Mouse (Mus musculus): Measurements from ENCODE around the gene Pole.

Gene Pole

DNA sequence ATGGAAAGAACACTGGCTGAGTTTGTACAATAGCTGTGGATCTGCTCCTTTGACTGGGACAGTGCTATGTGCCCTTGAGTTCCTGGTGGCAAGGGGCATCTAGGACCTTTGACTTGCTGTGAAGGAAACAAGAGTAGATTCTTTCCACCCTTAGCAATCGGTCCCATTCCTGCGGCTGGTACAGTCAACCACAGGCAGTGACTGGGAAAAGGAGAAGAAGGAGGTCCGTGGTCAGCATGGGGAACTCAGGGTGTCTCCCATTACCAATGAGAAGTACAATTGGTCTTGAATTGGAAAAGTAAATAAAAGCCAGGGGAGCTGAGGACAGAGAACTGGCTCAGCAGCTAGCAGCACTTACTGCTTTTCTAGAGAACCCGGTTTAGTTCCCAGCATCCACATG, 59.4 kb downstream of the Pole start:
- DNase-seq = no peak

DNA sequence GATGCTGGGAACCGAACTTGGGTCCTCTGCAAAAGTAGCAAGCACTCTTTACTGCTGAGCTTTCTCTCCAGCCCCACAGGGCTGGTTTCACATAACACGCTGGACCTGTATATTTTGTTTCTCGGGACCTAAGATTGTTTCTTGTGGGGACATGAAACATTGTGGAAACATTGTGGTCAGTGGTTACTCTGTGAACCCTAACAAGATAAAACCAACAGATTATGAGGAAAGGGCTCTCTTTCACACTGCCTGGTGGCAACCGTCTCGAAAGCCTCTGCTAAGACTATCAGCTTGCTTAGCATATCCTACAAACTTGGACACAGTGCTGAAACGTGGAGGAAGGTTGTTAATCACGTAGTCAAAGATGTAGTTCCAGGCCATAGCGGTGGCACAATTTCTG, 60.9 kb downstream of the Pole start:
- no peak for DNase-seq

DNA sequence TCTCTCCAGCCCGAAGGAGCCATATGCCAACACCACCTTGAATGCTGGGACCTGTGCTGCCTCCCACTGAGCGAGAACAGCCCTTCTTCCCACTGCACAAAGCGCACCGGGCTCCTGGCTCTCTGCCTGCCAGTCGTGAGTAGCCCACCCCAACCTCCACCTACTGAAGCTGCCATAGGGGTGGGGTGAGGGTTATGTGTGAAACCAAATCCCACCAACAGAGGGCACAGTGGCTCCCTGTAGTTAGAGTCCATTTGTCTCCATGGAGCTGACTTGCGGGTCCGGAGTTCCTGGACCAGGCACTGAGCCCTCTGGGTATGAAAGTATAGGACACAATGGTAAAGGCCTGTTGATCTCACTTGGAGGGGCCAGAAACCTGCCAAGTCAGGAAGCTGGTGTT, 68.6 kb downstream of the Pole start:
- peak; percentile 66 for DNase-seq

DNA sequence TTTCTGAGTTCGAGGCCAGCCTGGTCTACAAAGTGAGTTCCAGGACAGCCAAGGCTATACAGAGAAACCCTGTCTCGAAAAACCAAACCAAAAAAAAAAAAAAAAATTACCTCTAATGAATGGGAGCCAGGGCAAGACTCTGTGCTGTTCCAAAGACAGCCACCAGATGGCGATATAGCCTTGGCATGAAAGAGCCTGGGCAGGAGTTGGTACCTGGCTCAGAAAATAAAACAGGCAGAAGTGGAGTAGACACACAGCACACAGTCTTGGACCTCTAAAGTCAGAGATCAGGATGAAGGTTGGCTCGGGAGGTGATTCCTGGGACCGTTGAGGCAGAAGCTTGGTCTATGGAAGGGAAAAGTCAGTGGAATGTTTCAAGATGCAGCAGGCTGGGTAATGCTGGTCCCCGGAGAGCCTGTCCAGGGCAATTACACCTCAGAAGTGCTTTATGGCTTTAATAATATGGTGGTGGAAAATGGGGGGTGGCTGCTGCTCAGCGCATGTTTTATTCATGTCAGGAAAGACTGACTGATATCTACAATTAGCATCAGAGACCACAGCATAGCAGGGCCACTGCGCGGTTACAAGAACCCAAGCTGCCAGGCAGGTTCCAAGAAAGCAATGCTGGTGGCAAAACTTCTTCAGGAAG, 71.5 kb downstream of the Pole start:
- DNase-seq = peak; percentile 91

DNA sequence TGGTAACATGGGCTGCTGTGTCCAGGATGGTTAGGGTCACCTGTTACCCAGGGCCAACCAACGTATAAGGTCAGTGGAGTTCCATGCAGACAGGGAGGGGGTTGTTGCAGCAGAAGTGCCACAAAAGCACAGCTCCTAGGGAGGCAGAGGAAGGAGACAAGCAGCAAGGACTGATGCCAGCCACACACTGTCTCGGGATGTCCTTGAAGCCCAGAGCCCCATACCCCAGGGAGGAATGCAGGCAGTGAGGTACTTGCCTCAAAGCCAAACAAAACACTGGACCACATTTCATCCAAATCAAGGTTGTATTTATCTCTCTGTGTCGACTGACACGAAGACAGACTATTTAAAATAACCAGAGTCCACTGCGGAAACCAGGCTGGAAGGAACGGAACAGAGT, 75.4 kb downstream of the Pole start:
- DNase-seq = no peak

DNA sequence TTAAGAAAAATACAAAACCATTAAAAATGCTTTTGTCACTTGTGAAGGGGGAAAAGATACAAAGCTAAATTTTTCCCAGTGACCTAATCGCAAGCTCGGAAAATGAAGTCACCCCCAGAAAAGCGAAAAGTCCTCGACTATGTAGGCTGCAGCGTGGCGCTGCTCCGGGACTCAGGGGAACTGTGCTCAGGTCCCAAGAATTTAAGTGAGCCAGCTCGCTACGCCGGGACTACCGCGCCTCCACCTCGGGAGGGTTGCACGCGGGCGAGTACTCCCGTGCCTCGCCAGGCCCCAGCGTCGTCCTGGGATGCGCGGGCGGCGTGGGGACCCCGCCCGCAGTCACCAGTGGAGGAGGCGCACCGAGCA, 76.7 kb downstream of the Pole start:
- no peak for DNase-seq

DNA sequence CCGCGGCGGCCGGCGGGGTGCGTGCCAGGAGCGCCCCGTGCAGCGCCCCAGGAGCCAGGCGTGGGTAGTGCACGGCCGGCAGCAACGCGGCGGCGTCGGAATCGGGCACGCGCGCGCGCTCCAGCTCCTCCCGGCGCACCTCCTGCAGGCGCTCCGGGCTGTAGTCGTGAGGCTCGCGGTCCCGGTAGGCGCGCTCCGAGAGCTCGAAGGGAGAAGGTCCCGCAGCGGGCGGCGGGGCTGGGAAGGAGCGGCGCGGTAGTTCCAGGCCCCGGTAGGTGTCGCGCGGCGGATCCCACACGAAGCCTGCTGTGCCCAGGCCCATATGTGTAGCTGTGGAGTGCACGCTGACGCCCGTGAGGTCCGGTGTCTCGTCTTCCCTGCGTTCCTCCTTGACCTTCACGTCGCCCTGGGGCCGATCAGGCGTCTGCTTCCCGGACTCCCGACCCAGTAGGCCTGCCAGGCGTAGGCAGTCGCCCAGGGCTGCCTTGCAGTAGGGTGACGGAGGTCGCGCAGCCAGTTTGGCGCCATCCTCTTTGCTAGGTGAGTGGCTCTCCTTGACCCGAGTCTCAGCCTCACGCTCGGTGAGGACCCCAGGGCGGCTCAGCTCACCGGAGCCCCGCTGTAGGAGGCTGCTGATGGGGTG, 77.2 kb downstream of the Pole start:
- peak; percentile 86 for DNase-seq

DNA sequence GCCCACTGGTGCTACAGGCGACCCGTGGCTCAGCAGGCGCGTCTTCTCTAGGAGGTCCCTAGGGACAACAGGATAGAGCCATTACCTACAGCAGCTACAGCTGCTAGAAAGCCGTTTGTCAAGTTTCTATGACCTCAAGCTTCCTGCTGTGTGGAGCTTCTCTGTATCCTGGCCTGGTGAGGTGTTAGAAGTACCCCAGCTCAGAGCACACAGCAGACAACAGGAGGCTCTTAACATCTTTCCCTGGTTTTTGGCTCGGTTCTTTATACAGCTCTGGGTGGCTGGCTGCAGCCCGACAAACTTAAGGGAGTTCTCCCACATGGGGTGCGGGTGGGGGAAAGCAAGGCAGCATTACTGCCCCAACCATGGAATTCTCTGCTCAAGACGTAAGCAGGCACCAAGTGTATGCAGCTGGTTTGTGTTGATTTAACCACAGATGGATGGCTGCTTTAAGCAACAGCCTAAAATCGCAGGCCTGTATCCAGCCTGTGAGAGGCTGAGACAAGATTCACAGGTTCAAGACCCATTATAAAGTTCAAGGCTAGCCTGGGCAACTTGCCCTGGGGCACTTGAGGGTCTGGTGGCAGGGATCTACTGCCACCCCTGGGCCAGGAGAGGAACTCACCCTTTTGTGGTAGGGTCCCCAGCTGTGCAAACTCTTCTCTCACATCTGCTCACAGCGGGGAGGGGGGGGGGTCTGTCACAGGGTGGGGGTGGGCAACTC, 77.9 kb downstream of the Pole start:
- no peak for DNase-seq

DNA sequence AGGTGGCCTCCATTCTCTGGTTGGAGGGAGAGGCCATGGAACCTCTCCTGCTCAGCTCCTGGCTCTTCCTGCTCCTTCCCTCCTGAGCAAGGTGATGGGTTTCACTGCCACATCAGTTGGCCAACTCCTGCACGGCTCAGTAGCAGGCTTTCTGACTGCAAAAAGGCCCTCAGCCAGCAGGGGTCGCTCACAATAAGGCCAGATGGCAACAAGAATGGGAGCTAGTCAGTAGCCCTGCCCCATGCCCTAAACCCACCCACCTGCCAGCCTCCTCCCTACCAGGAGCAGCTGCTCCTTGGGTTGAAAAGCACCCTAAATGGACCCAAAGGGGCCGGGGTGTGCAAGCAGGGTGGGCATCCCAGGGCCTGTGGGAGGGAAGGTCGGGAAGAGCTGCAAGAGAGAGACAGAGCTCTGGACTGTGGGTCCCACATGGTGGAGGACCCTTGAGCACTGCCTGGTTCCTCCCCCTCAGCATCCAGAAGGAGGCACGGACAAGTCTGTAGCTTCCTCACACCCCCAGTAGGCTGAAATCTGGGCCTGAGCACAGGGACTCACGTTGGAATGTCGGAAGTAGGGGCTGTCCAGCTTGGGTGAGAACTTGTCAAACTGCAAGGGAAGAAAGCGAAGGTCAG, 90.8 kb downstream of the Pole start:
- DNase-seq = peak; percentile 84

DNA sequence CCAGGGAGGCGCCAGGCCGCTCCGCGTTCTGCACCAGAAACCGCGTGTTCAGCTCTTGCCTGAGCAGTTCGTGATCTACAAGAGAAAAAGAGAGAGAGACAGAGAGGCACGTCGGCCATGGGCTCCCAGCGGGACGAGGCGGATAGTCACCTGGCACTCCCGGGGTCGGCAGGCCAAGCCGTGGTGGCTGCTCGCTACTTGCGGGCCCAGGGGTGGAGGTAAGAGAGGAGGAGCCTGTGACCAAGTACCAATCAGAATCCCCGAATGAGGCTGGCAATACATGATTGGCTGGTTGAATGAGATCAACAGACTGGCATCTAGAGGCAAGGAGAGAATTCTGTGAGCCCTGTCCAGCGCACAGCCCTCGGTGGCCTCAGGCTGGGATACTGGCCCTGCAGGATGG, 92.1 kb downstream of the Pole start:
- no peak for DNase-seq

DNA sequence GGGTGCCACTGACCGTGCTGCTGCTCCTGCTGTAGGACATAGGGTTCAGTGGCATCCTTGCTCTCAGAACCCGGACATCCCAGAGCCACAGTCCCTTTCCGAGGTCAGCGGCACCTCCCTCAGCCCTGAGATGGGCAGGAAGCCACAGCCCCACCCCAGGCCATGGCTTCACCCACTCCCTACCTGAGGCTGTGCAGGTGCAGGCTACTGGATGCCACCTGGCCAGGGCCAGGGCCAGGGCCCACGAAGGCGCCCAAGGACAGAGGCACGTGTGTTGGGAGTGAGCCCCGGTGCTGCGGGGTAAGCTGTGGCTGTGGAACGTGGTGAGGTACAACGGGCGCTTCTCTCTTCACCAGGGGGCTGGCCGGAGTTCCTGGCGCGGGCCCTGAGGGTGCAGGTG, 93.0 kb downstream of the Pole start:
- DNase-seq = no peak

DNA sequence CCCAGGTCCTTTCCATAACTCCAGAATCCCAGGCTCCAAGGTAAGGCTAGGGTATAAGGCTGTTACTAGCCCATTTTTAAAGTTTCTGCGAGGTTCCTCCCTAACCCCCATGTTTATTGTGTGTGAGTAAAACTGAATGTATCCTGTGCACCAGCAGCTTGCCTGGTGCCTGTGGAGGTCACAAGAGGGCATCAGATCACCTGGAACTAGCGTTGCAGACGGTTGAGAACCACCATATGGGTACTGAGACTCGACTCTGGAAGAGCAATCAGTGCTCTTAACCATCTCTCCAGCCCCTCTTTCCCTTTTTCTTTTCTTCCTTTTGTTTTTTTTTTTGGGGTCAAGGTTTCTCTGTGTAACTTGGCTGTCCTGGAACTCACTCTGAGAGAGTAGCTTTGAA, 93.7 kb downstream of the Pole start:
- no peak for DNase-seq

DNA sequence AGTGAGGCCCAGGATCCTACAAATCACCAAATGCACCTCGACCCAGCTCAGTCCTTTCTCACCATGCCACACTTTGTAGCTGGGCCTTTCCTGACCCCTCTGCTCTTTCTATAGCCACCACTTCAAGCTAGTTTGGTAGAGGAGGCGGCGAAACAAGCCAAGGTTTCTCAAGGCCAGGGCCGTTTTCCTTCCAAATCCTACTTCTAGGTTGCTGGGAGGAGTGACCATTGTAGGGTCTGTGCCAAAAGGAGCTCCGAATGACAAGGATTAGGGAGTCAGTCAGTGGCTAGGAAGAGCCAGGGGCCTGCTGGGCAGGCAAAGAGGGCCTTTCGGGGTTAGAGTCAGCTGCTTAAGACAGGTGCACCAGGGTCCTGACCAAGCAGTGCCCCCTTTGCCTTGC, 98.4 kb downstream of the Pole start:
- no peak for DNase-seq

DNA sequence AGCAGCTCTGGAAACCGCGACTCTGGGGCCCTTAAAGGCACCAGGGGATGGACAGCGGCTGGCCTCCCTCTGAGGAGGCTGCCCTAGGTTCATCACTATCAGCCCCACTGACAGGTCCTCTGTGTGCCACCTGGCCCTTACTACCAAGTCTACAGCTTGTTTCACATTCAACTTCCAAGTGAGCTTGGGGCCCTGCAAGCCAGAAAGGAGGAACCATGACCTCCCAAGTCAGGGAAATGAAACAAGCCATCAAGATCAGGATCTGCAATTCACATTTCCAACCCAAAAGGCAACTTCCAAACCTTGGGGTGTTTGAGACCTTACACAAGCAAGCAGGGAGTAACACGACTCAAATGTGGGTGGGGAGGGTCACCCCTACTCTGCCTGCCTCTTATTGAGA, 99.2 kb downstream of the Pole start:
- no peak for DNase-seq

DNA sequence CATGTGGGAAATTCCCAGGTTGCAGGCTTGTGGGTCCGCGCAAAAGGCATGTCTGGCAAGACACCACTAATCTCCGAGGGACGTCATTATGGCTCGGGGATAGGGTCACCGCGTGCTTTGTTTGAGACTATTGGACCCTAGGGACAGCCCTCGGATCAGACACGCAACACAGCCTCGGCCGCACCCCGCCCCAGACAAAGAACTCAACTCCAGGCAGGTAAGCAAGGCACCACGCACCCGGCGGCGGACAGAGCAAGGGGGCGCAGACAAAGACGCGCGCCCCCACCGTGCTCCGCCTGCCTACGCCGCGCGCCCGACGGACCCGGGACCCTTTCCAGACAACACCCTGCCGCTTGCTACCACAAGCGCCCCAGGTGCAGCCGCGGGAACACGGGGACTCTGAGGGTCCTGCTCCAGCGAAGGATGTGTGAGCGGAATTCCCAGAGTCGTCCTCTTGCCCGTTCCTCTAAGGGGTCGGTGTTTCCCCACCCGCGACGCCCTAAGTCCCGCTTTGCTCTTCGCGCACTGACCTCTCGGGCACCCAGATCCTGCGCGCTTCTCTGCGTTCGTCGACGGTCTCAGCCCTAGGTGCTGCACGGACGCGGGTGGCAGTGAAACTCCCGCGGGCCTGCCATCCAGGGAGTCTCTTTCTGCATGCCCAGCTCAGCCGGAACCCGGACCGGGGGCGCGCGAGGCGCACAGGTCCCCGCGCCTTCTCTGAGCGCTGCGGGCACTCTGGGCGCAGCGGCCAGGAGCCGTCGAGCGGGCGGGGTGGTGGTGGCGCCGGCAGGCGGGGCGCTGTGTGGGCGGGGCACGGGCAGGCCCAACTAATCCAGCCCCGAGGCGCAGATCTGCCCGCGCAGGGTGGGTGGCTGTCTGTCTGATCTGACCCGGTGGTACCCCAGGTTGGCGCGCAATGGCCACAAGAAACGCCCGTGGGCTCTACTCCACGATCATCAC, 100.5 kb downstream of the Pole start:
- DNase-seq = peak; percentile 87
